Mouse (Mus musculus) thymus, adult 2 months (tissue): ENCODE results near the gene C2cd2. TPM values are rescaled to one million over a fixed set of nuclear protein-coding genes. Genes with fewer than 3 reads are reported as not detected.

Source experiments
- DNase-seq: peaks from one replicate; pipeline ENCODE4 v3.0.0; 2021
- H3K27ac ChIP-seq: fragments of 200-500 bp; 2 replicates; pipeline ENCODE4 v1.5.1; 2012; ENCODE audit warnings: low read length, control low read depth; ENCODE audit not compliant: control insufficient read depth, insufficient read depth
- H3K27me3 ChIP-seq: fragments of 200-500 bp; 2 replicates; pipeline ENCODE4 v1.6.1; 2012; ENCODE audit warnings: mild to moderate bottlenecking, low read length, moderate library complexity, mixed read lengths; ENCODE audit not compliant: control insufficient read depth, insufficient read depth
- H3K36me3 ChIP-seq: fragments of 200-500 bp; 2 replicates; pipeline ENCODE4 v1.6.1; 2012; ENCODE audit warnings: mild to moderate bottlenecking, low read length, moderate library complexity; ENCODE audit not compliant: control insufficient read depth, insufficient read depth
- H3K4me1 ChIP-seq: fragments of 200-500 bp; replicated peaks from 2 replicates; pipeline ENCODE4 v1.6.1; 2012; ENCODE audit warnings: low read length; ENCODE audit not compliant: control insufficient read depth, insufficient read depth
- H3K4me3 ChIP-seq: fragments of 200-500 bp; 2 replicates; pipeline ENCODE4 v1.5.1; 2012; ENCODE audit warnings: mild to moderate bottlenecking, low read length, control low read depth, moderate library complexity; ENCODE audit not compliant: control insufficient read depth, insufficient read depth
- CTCF ChIP-seq: fragments of 200-500 bp; IDR thresholded peaks from 2 replicates; pipeline ENCODE4 v1.5.1; 2012; ENCODE audit warnings: mild to moderate bottlenecking, control low read depth, low read length, moderate library complexity, borderline replicate concordance; ENCODE audit not compliant: control insufficient read depth, poor library complexity, insufficient read depth; ENCODE audit errors: extremely low read depth
- POLR2A ChIP-seq: fragments of 200-500 bp; IDR thresholded peaks from 2 replicates; pipeline ENCODE4 v1.6.1; 2012; ENCODE audit warnings: mild to moderate bottlenecking, low read length, control low read depth, moderate library complexity; ENCODE audit not compliant: control insufficient read depth, poor library complexity, insufficient read depth; ENCODE audit errors: extremely low read depth
- WGBS: fragments of 180-500 bp; shearing (Covaris S2); methylation state at CpG from one replicate; pipeline ENCODE4 v1.1.7; 2018; 5-methylcytosine and 5-hydroxymethylcytosine counted together
- polyA plus RNA-seq: library from polyadenylated mRNA; depleted of rRNA; stranded (reverse); fragments of >200 nt; gene quantifications from 2 replicates; pipeline ENCODE4 v1.2.3, GENCODE M21; 2012

C2cd2 gene
- polyA plus RNA-seq, 1 experiment = 11.7 TPM

DNA sequence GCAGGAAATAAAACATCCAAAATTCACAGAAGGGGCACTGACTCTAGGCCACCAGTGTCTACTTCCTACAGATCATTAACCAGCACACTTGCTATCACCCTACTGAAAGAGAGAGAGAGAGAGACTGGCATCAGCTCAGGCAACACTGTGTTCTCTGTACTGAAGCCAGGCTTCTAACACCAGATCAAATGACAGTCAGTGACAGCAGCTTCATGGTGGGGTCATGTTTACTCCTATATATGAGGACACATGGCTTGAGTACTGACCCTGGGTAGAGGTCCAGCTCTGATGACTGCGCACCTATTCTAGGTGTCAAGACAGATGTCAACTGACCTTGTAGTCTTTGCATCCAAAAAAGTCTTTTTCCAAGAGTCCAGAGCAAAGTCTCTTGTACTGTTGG, 41.8 kb downstream of the C2cd2 start:
- WGBS = 100% methylated on average over 1 of the region's 1 CpGs
- no peak for DNase-seq
- TF ChIP-seq POLR2A (no peak), CTCF (no peak)
- Histone ChIP-seq H3K27ac (no peak overlapping the region), H3K4me1 (peaks cover 6% of the 10 kb centered on the region; the same call in 1 of the 2 replicates), H3K27me3 (no peaks in the 10 kb centered on the region), H3K36me3 (no peaks in the 10 kb centered on the region), H3K4me3 (no peak overlapping the region)

DNA sequence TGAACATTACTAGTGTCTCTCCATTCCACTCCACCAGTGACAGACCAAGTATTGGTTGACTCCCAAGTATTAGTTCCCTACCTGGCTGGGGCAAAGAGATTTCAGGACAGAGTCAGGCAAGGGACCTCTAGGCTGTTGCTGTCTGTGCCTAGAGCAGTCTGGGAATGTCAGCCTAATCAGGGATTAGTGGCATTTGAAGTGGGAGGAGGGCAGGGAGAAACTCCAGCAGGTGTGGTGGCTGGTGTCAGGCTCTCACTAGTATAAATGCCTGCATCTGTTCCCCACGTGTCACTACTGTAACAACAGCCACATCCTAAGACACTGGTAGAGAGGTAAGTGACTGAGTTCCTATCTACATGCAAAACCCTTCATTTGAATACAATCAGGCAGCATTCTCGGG, 42.6 kb downstream of the C2cd2 start:
- no peak for TF ChIP-seq POLR2A
- no peak for TF ChIP-seq CTCF
- Histone ChIP-seq H3K4me1 (peaks cover 6% of the 10 kb centered on the region; the same call in 1 of the 2 replicates), H3K36me3 (no peaks in the 10 kb centered on the region), H3K27ac (no peak overlapping the region), H3K27me3 (no peaks in the 10 kb centered on the region), H3K4me3 (no peak overlapping the region)
- WGBS = 77% methylated on average over 2 of the region's 2 CpGs
- DNase-seq = no peak

DNA sequence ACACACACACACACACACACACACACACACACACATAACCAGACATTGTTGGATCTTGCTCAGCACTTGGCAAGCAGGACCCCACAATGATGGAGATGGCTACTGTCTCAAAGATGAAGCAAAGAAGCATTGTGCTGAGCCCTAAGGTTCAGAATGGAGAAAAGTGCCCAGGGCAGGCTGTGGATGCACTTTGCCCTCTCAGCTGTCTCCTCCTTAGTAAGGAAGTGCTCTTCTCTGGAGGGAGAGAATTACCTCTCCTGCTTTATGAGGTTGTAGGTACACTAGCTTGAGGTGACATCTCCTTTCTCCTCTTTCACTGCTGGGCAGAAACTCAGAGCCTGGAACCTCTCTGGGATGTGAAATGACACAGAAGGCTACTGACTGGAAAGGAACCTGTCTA, 49.5 kb downstream of the C2cd2 start:
- Histone ChIP-seq H3K36me3 (no peaks in the 10 kb centered on the region), H3K27ac (no peak overlapping the region), H3K27me3 (no peaks in the 10 kb centered on the region), H3K4me3 (no peak overlapping the region), H3K4me1 (no peaks in the 10 kb centered on the region)
- no peak for DNase-seq
- TF ChIP-seq CTCF (no peak), POLR2A (no peak)

DNA sequence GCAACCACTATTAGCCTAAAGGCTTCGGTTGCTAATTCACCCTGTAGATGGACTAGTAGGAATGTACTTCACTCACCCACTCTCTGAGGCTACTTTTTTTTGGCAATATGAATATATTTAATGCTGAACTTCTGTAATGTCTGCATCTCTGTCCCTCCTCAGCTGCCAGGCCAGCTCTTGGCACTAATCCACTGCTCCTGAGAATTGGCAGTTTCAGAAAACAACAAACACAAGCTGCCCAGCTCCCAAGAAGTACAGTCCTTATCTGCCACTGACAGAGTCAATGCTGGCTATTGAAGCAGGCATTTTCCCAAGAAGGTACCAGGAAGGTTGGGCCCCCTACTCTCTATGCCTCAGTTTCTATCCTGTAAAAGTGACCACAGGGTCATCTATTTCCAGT, 53.0 kb downstream of the C2cd2 start:
- no peak overlapping the region for H3K27ac ChIP-seq
- H3K4me1 ChIP-seq = no peaks in the 10 kb centered on the region
- 100% methylated on average over 1 of the region's 1 CpGs for WGBS
- no peak overlapping the region for H3K4me3 ChIP-seq
- no peaks in the 10 kb centered on the region for H3K27me3 ChIP-seq
- TF ChIP-seq CTCF (no peak), POLR2A (no peak)
- no peaks in the 10 kb centered on the region for H3K36me3 ChIP-seq
- no peak for DNase-seq

DNA sequence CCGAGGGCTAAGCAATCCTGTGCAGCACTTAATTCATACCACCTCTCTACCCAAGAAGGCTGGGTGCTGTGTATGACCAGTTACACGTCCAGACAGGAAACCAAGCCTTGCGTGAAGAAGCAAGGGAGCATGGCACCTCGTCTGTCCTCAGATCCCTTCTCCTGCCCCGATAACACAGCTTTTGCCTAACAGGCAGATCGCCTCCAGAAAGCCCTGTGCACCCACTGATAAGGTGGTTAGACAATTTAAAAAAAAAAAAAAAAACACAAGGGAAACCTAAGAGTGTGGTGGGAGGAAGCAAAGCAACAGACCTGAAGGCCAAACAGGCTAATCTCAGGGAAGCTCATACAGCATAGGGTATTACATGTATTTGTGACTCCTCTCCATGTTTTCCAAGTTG, 54.9 kb downstream of the C2cd2 start:
- TF ChIP-seq CTCF (no peak), POLR2A (no peak)
- H3K36me3 ChIP-seq = no peaks in the 10 kb centered on the region
- H3K27ac ChIP-seq = no peak overlapping the region
- WGBS = 90% methylated on average over 6 of the region's 6 CpGs
- no peaks in the 10 kb centered on the region for H3K4me1 ChIP-seq
- no peak for DNase-seq
- no peak overlapping the region for H3K4me3 ChIP-seq
- no peaks in the 10 kb centered on the region for H3K27me3 ChIP-seq

DNA sequence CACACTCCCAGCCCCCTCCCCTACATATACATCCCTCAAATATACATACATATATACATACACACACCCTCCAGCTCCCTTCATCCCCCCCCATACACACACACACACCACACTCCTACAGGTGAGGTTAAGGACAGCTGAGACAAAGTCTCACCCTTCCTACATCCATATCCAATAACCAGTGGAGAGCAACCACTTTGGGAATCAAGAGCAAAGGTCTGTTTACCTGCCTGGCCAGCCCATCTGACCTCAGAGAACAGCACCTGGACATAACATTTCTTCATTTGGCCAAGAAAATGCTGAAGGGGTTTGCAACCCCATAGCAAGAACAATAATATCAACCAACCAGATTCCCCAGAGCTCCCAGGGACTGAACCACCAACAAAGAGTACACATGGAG, 56.1 kb downstream of the C2cd2 start:
- DNase-seq = no peak
- Histone ChIP-seq H3K27me3 (no peaks in the 10 kb centered on the region), H3K4me1 (no peaks in the 10 kb centered on the region), H3K4me3 (no peak overlapping the region), H3K27ac (no peak overlapping the region), H3K36me3 (no peaks in the 10 kb centered on the region)
- TF ChIP-seq POLR2A (no peak), CTCF (no peak)

DNA sequence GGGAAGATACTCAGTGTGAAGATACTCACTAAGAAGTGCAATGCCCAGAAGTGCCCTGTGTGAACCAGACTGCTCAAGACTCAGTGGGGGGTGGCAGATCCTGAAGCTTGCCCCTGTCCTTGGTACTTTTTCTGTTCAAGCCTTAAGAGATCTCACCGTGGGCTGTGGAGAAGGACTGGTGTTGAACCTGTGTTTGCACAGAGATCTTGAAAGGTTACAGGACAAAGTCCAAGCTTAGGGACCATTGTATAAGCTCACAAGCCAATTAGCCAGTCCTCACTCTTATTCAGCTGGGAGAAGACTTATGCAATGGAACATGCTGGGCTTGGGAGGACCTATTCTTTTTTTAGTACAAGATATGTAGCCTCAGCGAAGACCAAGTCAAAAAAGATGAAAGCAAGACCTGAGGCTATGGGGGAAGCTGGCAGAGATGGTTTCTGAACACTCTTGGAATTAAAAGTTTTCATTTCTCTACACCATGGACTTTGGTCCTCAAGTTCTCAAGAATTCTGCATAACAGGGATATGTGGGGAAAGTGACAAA, 56.9 kb downstream of the C2cd2 start:
- WGBS = 95% methylated on average over 2 of the region's 2 CpGs
- no peaks in the 10 kb centered on the region for H3K4me1 ChIP-seq
- DNase-seq = no peak
- TF ChIP-seq CTCF (no peak), POLR2A (no peak)
- no peaks in the 10 kb centered on the region for H3K36me3 ChIP-seq
- no peaks in the 10 kb centered on the region for H3K27me3 ChIP-seq
- H3K27ac ChIP-seq = no peak overlapping the region
- no peak overlapping the region for H3K4me3 ChIP-seq
